14 mouse cellular contexts compared by ENCODE assay signal in genomic region chr11:32452745-32453144, GRCm38 (mm10).
"Had no signal": no experiment of that assay in that cellular context is flagged by ENCODE, and none has a peak within 500 bp of the region (broad histone marks: within the 10 kb centered on the region; RNA-seq: fewer than 3 reads in every experiment).

No protein-coding gene starts in this region.

- H3K27me3 ChIP-seq: neural tube, embryonic 13.5 days; neural tube, embryonic 15.5 days had no signal

- H3K9ac ChIP-seq: neural tube, embryonic 15.5 days had no signal

- H3K36me3 ChIP-seq: midbrain, embryonic 10.5 days; midbrain, embryonic 13.5 days; neural tube, embryonic 13.5 days; neural tube, embryonic 15.5 days had no signal

- H3K4me3 ChIP-seq: midbrain, embryonic 10.5 days; midbrain, embryonic 13.5 days; myocyte; neural tube, embryonic 13.5 days; neural tube, embryonic 15.5 days had no signal

- ATAC-seq: midbrain, embryonic 13.5 days; midbrain, embryonic 16.5 days had no signal

- DNase-seq: lung, adult 18-20 months; lung, embryonic 14.5 days; retina, postnatal 1 day; right cerebral cortex, postnatal 4 days; spleen, adult 18-20 months; thymus, adult 18-20 months; thymus, postnatal 14 days; thymus, postnatal 36 days had no signal

- H3K4me2 ChIP-seq: lung, embryonic 14.5 days; neural tube, embryonic 13.5 days had no signal

- H3K27ac ChIP-seq: midbrain, embryonic 10.5 days; neural tube, embryonic 13.5 days had no signal

- H3K9me3 ChIP-seq: midbrain, embryonic 10.5 days; midbrain, embryonic 13.5 days; neural tube, embryonic 13.5 days; neural tube, embryonic 15.5 days had no signal
